ENCODE assay signal across 36 mouse cellular contexts in genomic region chr15:101041966-101042365, GRCm38 (mm10). TPM values are rescaled to one million over a fixed set of nuclear protein-coding genes. Genes with fewer than 3 reads are reported as not detected.
"Had no signal": no experiment of that assay in that cellular context is flagged by ENCODE, and none has a peak within 500 bp of the region (broad histone marks: within the 10 kb centered on the region; RNA-seq: fewer than 3 reads in every experiment).

No protein-coding gene starts in this region.

- ATAC-seq: hindbrain, postnatal 0 days; intestine, embryonic 16.5 days; liver, embryonic 12.5 days had no signal

- H3K4me2 ChIP-seq: heart, embryonic 11.5 days; heart, embryonic 13.5 days; heart, embryonic 15.5 days; hindbrain, embryonic 13.5 days; hindbrain, embryonic 15.5 days; kidney, embryonic 15.5 days; limb, embryonic 13.5 days; limb, embryonic 15.5 days; liver, embryonic 12.5 days had no signal

- H3K9me3 ChIP-seq: heart, embryonic 13.5 days; heart, embryonic 15.5 days; hindbrain, embryonic 13.5 days; hindbrain, embryonic 15.5 days; kidney, embryonic 15.5 days; limb, embryonic 13.5 days; limb, embryonic 15.5 days; liver, embryonic 12.5 days had no signal

- H3K4me3 ChIP-seq: heart, adult 2 months; heart, embryonic 13.5 days; heart, embryonic 15.5 days; hindbrain, embryonic 13.5 days; hindbrain, embryonic 15.5 days; kidney, embryonic 15.5 days; limb, embryonic 13.5 days; limb, embryonic 15.5 days; liver, embryonic 12.5 days had no signal

- H3K27ac ChIP-seq: heart, adult 2 months; heart, embryonic 13.5 days; heart, embryonic 15.5 days; hindbrain, embryonic 13.5 days; hindbrain, embryonic 15.5 days; hindbrain, postnatal 0 days; kidney, embryonic 15.5 days; kidney, postnatal 0 days; limb, embryonic 13.5 days; limb, embryonic 15.5 days; liver, embryonic 12.5 days; liver, embryonic 14.5 days had no signal

- H3K9ac ChIP-seq: heart, embryonic 13.5 days; heart, embryonic 15.5 days; hindbrain, embryonic 13.5 days; hindbrain, embryonic 15.5 days; kidney, embryonic 15.5 days; limb, embryonic 13.5 days; limb, embryonic 15.5 days; liver, embryonic 12.5 days; liver, embryonic 14.5 days had no signal

- H3K36me3 ChIP-seq: heart, embryonic 13.5 days; heart, embryonic 15.5 days; kidney, embryonic 15.5 days; limb, embryonic 13.5 days; limb, embryonic 15.5 days; liver, embryonic 12.5 days had no signal

RNA-seq across cellular contexts. Expression of gene Gm47841, which starts 5.2 kb away (rescaled TPM):
- total RNA-seq: gastrocnemius, adult 18-20 months; gastrocnemius, adult 8-10 months; gastrocnemius, postnatal 14 days; gastrocnemius, postnatal 36 days; heart, adult 2 months; heart, postnatal 14 days; heart, postnatal 36 days; hematopoietic stem cell, adult 5-6 weeks; hindbrain, postnatal 0 days; layer of hippocampus, adult 18-20 months; layer of hippocampus, postnatal 14 days; layer of hippocampus, postnatal 36 days; left cerebral cortex, adult 18-20 months; left cerebral cortex, adult 8-10 months; left cerebral cortex, postnatal 25 days; left cerebral cortex, postnatal 4 days; liver, adult 2 months had no signal
- polyA plus RNA-seq: gonadal fat pad, adult 2 months; heart, adult 2 months; heart, embryonic 11.5 days; heart, embryonic 13.5 days; heart, embryonic 15.5 days; heart, postnatal 0 days; hindbrain, embryonic 11.5 days; hindbrain, embryonic 13.5 days; hindbrain, embryonic 15.5 days; hindbrain, postnatal 0 days; intestine, embryonic 14.5 days; intestine, embryonic 16.5 days; kidney, adult 2 months; kidney, embryonic 15.5 days; kidney, postnatal 0 days; large intestine, adult 2 months; limb, embryonic 11.5 days; limb, embryonic 13.5 days; limb, embryonic 15.5 days; liver, adult 2 months; liver, embryonic 12.5 days; liver, embryonic 14.5 days had no signal

RNA-seq across cellular contexts. Expression of gene Fignl2, which starts 36.4 kb away (rescaled TPM):
- total RNA-seq: hematopoietic stem cell, adult 5-6 weeks had no signal
